Mouse (Mus musculus) right cerebral cortex, adult 18-20 months (tissue): ENCODE measurements around the gene Hoxc9.

Experiments
- DNase-seq: peaks from one replicate; pipeline ENCODE4 v3.0.0; 2022; ENCODE audit warnings: mixed read lengths

The Hoxc9 gene

DNA sequence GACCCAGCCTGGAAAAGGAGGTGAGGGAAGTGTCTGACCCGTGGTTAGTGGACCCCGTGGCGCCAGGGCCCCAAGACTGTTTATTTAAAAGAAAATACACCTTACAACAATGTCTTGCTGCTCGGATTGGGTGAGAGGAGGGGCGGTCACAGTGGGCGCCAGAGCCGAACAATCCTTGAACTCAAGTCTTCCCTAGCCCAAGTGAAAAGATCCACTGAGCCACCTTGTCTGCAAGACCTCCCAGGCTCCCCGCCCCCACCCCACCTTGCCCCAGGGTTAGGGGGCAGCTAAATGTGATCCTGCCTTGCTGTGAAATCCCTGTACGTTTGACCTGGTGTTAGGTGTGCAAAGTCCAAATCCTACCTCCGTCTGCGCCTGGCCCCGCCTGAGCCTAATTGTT is 19.3 kb upstream of the Hoxc9 start:
- DNase-seq, result no peak

DNA sequence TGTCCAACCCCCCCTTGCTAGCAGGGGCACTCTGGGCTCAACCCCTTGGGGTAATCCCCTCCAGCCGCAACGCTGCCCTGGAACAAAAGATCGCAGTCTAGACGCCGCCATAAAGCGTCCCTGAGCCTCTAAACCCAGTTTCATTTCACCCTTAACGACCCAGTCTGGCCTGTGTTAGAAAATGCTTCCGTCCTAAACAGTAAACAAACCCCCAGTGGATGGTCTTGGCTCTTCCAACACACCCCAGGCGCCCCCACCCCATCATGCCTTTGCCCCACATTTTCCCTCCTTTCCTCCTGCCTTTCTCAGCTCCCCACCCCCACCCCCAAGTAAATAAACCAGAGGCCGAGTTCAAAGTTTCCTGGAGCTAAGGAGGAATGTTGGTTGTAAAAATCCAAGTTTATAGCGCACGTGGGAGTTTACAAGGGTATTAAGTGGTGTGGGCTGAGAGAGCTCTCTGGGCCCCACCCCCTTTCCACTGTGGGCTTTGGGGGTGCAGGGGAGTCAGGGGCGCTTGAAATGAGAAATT is 16.5 kb upstream of the Hoxc9 start:
- DNase-seq, result no peak

DNA sequence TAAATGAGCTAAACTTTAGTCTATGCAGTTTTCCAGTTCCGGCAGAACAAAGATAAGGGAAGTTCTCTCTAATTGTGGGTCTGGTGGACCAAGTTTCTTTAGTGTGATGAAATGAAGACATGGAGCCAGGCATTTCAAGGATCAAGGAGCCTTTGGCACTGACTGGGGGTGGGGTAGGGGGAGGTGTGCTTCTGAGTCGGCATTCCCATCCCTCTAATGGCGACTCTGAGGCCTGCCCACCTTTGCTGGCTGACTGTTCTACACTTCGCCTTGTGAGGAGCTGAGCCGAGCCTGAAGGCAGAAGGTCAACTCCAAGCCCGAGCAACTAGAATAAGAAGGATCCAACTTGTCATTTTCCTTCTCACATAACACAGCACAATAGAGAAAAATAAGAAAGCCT is 14.5 kb upstream of the Hoxc9 start:
- no peak for DNase-seq

DNA sequence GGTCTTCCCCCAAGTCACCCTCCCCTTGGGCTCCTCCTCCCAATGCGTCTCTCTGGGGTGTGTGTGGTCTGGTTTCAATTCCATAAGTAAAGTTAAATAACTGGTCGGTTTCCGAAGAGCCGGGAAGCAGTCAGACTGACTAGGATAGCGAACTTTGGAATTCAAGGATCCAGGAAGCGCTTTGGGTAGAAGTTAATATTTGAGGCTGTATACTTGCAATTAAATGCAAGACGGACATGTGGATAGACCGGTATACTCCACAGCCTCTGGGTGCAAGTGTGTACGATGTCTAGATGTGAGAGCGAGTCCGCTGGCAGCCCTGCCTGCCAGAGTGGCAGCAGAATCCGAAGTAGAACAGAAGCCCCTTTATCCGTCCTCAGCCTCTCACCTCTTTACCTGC is 13.7 kb upstream of the Hoxc9 start:
- no peak for DNase-seq

DNA sequence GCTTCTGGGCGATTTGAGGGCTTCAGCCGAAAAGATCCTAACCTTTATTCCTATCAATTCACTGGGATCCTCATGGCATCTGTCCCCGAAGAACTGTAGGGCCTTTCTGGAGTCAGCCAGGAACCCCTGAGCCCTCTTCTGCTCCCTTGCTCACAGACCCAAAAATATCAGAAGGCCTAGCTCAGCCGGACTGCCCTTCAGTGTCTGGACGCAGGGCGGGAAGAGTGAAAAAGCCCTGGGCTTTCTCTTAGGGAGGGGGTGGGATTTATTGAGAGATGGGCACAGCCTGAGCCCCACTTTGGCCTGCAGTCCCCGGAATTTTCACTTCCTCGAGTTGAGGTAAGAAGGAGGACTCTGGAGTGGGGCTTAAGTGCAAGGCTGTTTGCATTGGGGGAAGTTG is 13.0 kb upstream of the Hoxc9 start:
- DNase-seq, result no peak

- DNase-seq, result no peak
Measured at GRCm38 (mm10) chr15:102963671-102964640, 12.3 kb upstream of the Hoxc9 start.

GRCm38 (mm10) chr15:102965003-102965891 is 11.0 kb upstream of the Hoxc9 start:
- no peak for DNase-seq

GRCm38 (mm10) chr15:102965892-102966775 is 10.1 kb upstream of the Hoxc9 start:
- peak; percentile 9 for DNase-seq

- DNase-seq, result no peak
Measured at GRCm38 (mm10) chr15:102966776-102967311, 9.4 kb upstream of the Hoxc9 start, which contains the start of gene Hoxc10. TSS of gene Hoxc10 (plus strand) at chr15:102966796.

DNA sequence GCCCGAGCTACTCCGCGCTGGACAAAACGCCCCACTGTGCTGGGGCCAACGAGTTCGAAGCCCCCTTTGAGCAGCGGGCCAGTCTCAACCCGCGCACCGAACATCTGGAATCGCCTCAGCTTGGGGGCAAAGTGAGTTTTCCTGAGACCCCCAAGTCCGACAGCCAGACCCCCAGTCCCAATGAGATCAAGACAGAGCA is 9.0 kb upstream of the Hoxc9 start, which contains the start of gene Hoxc5:
TSS of gene Hoxc5 (plus strand) at position 132 of the 199 bp plus-strand sequence.
- DNase-seq, result no peak

GRCm38 (mm10) chr15:102967511-102968397 is 8.5 kb upstream of the Hoxc9 start:
- DNase-seq, result no peak

DNA sequence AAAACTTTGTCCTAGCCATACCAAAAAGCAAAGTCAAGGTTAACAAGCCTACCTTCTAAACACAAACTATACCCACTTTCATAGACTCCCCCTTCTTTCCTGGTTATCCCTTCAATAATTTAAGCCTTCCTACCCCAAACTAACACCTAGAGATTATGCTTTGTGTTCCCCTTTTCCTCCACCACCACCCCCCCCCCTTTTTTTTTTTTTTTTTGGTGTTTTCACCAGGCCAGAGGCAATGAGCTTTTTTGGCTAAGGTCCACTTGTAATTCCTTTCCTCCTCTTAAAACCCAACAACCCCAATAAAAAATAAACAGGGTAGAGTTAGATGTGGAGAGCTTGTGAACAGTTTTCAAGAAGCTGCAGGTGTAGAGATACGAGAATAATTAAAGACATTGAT is 6.9 kb upstream of the Hoxc9 start:
- DNase-seq, result no peak

GRCm38 (mm10) chr15:102970740-102971139 is 5.5 kb upstream of the Hoxc9 start:
- peak; percentile 23 for DNase-seq

DNA sequence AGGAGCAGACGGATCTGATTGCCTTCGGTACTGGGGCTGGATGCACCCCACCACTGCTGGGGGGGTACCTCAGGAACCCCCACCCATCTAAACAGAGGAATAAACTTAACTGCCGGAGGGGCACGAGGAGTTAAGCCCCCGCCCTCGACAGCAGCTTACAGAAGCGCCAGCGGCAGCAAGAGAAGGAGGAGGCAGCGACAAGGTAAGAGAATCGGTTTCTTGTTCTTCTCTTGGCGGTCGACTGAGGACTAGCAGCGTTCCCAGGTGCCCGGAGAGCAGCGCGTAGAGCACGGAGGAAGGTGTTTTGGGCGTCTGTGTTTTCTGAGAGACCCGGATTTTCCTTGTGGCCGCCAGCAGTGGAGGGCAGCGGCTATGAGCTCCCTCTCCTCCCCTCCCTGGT is 4.0 kb upstream of the Hoxc9 start:
- no peak for DNase-seq

DNA sequence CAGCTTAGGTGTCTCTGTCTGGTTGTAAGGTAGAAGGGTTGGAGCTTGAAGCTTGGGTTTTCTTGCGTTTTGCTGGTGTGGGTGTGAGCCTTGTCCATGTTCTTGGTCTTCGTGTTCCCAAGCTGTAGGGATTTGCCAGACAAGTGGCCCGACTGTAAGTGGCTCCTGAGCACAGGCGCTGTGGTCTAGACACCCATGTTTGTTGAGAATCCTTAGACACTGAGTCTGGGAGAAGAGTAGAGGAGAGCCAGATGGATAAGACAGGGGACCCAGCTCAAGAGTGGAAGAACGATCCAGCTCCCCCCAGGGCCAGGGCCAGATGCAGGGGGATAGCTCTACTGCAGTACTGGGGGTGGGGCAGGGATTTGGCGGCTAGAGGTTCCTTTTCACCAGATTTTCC is 3.5 kb upstream of the Hoxc9 start:
- no peak for DNase-seq

GRCm38 (mm10) chr15:102975034-102975433 is 1.2 kb upstream of the Hoxc9 start:
- no peak for DNase-seq

- DNase-seq, result no peak
Measured at GRCm38 (mm10) chr15:102975688-102976111, 539 bp upstream of the Hoxc9 start.

DNA sequence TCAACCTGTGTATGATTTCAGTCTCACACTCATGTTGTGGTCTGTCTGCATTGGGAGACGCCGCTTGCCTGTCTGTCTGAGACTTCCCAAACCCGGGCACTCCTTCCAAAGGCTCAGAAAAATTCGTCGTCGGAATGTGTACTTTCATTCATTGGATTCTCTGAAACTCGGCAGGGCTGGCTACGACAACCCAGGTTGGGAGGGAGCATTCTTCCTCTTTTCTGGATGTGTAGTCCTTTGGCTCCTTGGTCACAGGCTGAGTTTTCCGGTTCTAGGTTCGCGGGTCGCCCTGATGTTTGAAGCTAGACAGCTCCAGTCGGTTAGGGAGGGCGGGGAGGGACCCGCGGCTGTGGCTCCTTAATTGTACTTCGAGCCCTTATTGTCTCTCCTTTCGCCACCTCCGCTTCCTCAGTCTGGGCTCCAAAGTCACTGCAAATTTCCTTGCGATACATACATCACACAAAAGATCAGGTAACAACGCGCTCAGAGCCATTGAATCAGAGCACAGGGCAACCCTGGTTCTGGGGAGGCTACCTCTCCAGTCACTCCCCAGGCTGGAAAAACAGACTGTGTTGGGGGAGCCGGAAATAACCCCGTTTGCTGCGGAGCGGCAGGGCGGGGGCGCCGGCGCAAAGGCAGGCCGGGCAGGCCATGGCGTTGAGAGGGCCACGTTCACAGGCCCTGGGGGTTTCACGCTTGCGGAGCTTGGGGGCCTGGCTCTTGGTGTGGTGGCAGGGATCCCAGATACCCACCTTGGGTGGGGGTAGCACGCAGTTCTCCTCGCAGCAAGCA is 588 bp downstream of the Hoxc9 start:
- DNase-seq, result no peak

DNA sequence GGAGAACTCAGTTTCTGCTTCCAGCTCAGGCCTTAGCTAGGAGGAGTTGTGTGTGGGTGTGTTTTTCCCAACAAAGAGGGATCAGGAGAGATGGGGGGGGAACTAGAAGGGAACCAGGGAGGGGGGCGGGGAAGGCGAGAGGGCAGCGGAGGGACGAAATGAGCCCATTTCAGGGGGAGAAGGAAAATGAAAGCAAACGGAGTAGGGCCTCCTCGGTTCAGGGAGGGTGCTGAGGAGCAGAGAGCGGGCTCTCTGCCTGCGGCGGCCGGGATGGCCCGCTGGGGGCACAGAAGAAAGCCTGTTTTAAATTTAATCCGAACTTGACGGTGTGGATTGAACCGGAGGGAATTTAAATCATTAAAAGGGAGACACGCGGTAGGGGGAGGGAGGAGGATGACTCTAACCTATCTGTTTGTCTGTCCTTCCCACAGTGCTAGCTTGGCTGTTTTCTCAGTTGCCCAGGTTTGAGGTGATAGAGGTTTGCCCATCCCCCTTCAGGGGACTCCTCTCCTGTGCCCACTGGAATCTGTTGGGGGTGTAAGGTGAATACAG is 1.3 kb downstream of the Hoxc9 start:
- DNase-seq, result no peak
